Mouse (Mus musculus): Measurements from ENCODE around the gene Hdac7. TPM values are rescaled to one million over a fixed set of nuclear protein-coding genes. Genes with fewer than 3 reads are reported as not detected.

Gene Hdac7
- total RNA-seq (2014; fragmentation: Nextera tagmentation) (20.4 and 21.1 TPM in 2 replicates), total RNA-seq (2017) (3.0 and 3.9 TPM in 2 replicates), polyA plus RNA-seq (2012) (117 and 164 TPM in 2 replicates)

DNA sequence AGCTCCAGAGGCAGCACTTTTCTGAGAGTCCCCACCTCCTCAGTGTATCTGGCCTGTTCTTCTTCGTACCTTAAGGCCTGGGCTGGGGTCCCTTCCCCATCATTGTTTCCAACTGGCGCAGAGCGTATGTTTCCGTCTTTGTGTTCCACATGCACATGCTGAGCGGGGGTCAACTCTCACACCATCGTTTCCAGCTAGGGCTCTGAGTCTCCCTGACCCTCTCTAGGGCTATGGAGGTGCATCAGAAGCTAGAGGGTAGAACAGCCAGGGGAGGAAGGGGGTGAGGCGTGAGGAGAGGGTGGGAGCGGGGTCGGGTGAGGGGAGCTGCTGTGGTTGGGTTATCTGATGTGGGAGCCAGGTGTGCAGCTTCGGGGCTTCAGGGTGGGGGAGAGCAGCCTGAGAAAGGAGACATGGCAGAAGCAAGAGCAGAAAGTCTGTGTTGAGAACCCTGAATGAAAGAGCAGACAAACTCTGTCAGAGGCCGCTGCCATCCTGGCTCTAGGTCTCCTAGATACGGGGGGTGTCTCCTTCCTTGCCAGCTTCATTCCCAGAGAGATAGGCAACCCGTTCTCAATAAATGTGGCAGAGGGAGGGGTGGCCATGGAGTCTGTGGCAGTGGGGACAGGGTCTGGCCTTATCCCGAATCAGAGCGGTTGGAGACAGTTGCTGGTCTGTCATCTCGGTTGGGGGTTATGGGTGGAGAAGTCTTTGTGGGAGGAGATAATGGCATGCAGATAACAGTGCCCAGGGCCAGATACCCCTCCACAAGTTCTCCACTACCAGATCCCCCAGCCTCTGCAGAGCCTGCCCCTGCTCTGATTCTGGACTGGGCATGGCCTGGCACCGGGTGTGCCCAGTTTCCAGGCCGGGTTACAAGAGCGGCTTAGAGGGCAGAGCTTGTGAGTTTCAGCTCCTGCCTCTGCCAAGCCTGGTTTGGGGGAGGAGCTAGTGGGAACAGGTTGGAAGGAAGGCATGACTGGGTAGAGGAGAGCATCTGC lies at the start of gene Hdac7:
Gene Hdac7, minus strand, starts transcription at position 466 of the 998 bp plus-strand sequence.
- peaks cover 5% of the 10 kb centered on the region for H3K9me3 ChIP-seq (replicated peaks)
- H3K4me1 ChIP-seq (ENCODE audit: insufficient read depth, low read depth, low read length): peaks cover 98% of the 10 kb centered on the region
- TF ChIP-seq CTCF (IDR thresholded peaks at IDR 0.05; ENCODE audit: low read depth, low read length) (no peak), GATA2 (IDR thresholded peaks at IDR 0.05; ENCODE audit: borderline replicate concordance, low read depth, low read length) (no peak), TAL1 (conservative IDR thresholded peaks at IDR 0.05; ENCODE audit: low read depth, low read length) (no peak), POLR2AphosphoS5 (IDR thresholded peaks at IDR 0.05; ENCODE audit: insufficient replicate concordance, low read depth, low read length) (no peak), GATA1 (IDR thresholded peaks at IDR 0.05; ENCODE audit: borderline replicate concordance, low read length) (no peak)
- H3K27me3 ChIP-seq (ENCODE audit: insufficient read depth, low read length): no peaks in the 10 kb centered on the region
- peaks cover 33% of the 10 kb centered on the region for H3K36me3 ChIP-seq (replicated peaks)
- H3K4me3 ChIP-seq (ENCODE audit: low read depth, low read length): peak within 1 kb of the TSS; percentile 70
- DNase-seq (ENCODE audit: low spot score) (peak; percentile 63), ATAC-seq (ENCODE audit: extremely low read depth, insufficient number of reproducible peaks, low FRiP score, poor library complexity, severe bottlenecking) (peak; percentile 37)

DNA sequence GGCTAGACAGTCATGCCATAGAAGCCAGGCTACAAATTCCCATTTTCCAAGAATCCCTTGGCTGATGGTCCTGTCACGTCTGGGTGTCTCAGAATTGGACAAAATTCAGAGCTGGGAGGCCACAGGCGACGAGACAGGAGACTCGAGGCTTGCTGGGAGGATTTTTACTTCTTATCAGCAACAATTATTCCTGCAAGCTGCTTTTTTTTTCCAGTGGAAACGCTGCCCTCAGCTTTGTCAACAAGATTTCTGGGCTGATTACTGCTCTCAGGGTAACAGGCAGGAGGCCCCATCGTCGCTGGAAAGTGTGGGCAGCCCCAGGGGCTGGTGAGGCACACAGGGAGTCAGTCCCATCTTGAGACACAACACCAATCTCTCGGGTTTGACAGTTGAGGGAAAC lies 48.2 kb upstream of the Hdac7 start:
- ATAC-seq (ENCODE audit: extremely low read depth, insufficient number of reproducible peaks, low FRiP score, poor library complexity, severe bottlenecking): peak; percentile 46
- no peak for TF ChIP-seq GATA2 (IDR thresholded peaks at IDR 0.05; ENCODE audit: borderline replicate concordance, low read depth, low read length)
- TF ChIP-seq CTCF (IDR thresholded peaks at IDR 0.05; ENCODE audit: low read depth, low read length): no peak
- TF ChIP-seq POLR2AphosphoS5 (IDR thresholded peaks at IDR 0.05; ENCODE audit: insufficient replicate concordance, low read depth, low read length): no peak
- no peak for TF ChIP-seq TAL1 (conservative IDR thresholded peaks at IDR 0.05; ENCODE audit: low read depth, low read length)
- no peak for TF ChIP-seq GATA1 (IDR thresholded peaks at IDR 0.05; ENCODE audit: borderline replicate concordance, low read length)

DNA sequence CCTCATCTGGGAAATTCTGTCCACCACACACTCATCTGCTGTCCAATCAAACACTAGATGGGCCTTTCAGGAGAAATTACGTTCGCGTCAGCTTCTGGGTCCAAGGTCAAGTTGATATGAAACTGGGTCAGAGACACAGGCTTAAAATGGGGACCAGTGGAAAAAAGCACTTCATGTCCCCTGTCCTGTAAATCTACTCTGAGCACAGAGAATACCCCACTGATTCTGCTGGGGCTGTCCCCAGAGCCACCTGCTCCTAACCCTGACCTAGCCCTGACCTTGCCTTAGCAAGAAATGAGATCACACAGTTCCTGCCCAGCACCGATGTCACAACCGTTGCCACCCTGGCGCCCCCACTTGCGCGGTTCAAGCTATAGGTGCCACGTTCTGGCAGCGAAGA lies 46.1 kb upstream of the Hdac7 start:
- no peaks in the 10 kb centered on the region for H3K9me3 ChIP-seq (replicated peaks)
- ATAC-seq (ENCODE audit: extremely low read depth, insufficient number of reproducible peaks, low FRiP score, poor library complexity, severe bottlenecking): no peak
- peaks cover 10% of the 10 kb centered on the region for H3K4me1 ChIP-seq (ENCODE audit: insufficient read depth, low read depth, low read length)
- TF ChIP-seq GATA2 (IDR thresholded peaks at IDR 0.05; ENCODE audit: borderline replicate concordance, low read depth, low read length): no peak
- TF ChIP-seq CTCF (IDR thresholded peaks at IDR 0.05; ENCODE audit: low read depth, low read length): no peak
- no peak for TF ChIP-seq POLR2AphosphoS5 (IDR thresholded peaks at IDR 0.05; ENCODE audit: insufficient replicate concordance, low read depth, low read length)
- no peak for TF ChIP-seq TAL1 (conservative IDR thresholded peaks at IDR 0.05; ENCODE audit: low read depth, low read length)
- TF ChIP-seq GATA1 (IDR thresholded peaks at IDR 0.05; ENCODE audit: borderline replicate concordance, low read length): no peak
- peaks cover 36% of the 10 kb centered on the region for H3K27me3 ChIP-seq (ENCODE audit: insufficient read depth, low read length)
- no peak overlapping the region for H3K4me3 ChIP-seq (ENCODE audit: low read depth, low read length)
- H3K36me3 ChIP-seq (replicated peaks): no peaks in the 10 kb centered on the region
- DNase-seq (ENCODE audit: low spot score): no peak

More for the DNA sequence above, 48.2 kb upstream of the Hdac7 start:
- no peak overlapping the region for H3K4me3 ChIP-seq (ENCODE audit: low read depth, low read length)
- no peaks in the 10 kb centered on the region for H3K9me3 ChIP-seq (replicated peaks)
- H3K36me3 ChIP-seq (replicated peaks): no peaks in the 10 kb centered on the region
- peaks cover 42% of the 10 kb centered on the region for H3K27me3 ChIP-seq (ENCODE audit: insufficient read depth, low read length)
- DNase-seq (ENCODE audit: low spot score): no peak
- peaks cover 12% of the 10 kb centered on the region for H3K4me1 ChIP-seq (ENCODE audit: insufficient read depth, low read depth, low read length)

GRCm38 (mm10) chr15:97890017-97890416 lies 45.7 kb upstream of the Hdac7 start:
- peaks cover 36% of the 10 kb centered on the region for H3K27me3 ChIP-seq (ENCODE audit: insufficient read depth, low read length)
- no peaks in the 10 kb centered on the region for H3K36me3 ChIP-seq (replicated peaks)
- no peak for DNase-seq (ENCODE audit: low spot score)
- no peak overlapping the region for H3K4me3 ChIP-seq (ENCODE audit: low read depth, low read length)
- no peak for ATAC-seq (ENCODE audit: extremely low read depth, insufficient number of reproducible peaks, low FRiP score, poor library complexity, severe bottlenecking)
- no peaks in the 10 kb centered on the region for H3K9me3 ChIP-seq (replicated peaks)
- peaks cover 10% of the 10 kb centered on the region for H3K4me1 ChIP-seq (ENCODE audit: insufficient read depth, low read depth, low read length)
- TF ChIP-seq GATA1 (IDR thresholded peaks at IDR 0.05; ENCODE audit: borderline replicate concordance, low read length): no peak
- no peak for TF ChIP-seq GATA2 (IDR thresholded peaks at IDR 0.05; ENCODE audit: borderline replicate concordance, low read depth, low read length)
- TF ChIP-seq TAL1 (conservative IDR thresholded peaks at IDR 0.05; ENCODE audit: low read depth, low read length): no peak

DNA sequence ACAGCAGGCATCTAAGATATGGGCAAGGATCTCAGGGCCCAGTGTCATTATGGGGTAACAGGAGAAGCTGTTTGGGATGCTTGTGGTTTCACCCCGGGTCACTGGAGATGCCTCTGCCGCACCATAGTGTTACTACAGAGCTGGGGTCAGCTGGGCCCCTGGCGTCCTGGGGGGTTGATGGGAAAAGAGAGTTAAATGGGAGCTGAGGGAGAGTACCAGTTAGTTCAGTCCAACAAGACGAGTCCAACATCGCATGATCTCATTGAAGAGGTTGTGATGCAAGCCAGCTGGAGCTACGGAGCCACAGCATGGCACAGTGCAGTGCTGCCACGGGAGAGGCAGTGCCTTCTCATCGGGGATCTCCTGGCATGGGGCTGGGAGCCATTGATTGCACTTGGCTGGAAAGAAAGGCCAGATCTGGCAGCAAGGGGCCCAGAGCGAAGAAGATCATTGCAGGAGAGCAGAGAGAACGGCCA lies 43.3 kb upstream of the Hdac7 start:
- Histone ChIP-seq H3K4me1 (ENCODE audit: insufficient read depth, low read depth, low read length) (peaks cover 7% of the 10 kb centered on the region), H3K9me3 (replicated peaks) (no peaks in the 10 kb centered on the region), H3K4me3 (ENCODE audit: low read depth, low read length) (no peak overlapping the region), H3K36me3 (replicated peaks) (no peaks in the 10 kb centered on the region), H3K27me3 (ENCODE audit: insufficient read depth, low read length) (peaks cover 42% of the 10 kb centered on the region)
- no peak for DNase-seq (ENCODE audit: low spot score)
- TF ChIP-seq POLR2AphosphoS5 (IDR thresholded peaks at IDR 0.05; ENCODE audit: insufficient replicate concordance, low read depth, low read length): no peak
- TF ChIP-seq GATA2 (IDR thresholded peaks at IDR 0.05; ENCODE audit: borderline replicate concordance, low read depth, low read length): no peak
- TF ChIP-seq GATA1 (IDR thresholded peaks at IDR 0.05; ENCODE audit: borderline replicate concordance, low read length): no peak
- no peak for TF ChIP-seq TAL1 (conservative IDR thresholded peaks at IDR 0.05; ENCODE audit: low read depth, low read length)
- no peak for TF ChIP-seq CTCF (IDR thresholded peaks at IDR 0.05; ENCODE audit: low read depth, low read length)
- ATAC-seq (ENCODE audit: extremely low read depth, insufficient number of reproducible peaks, low FRiP score, poor library complexity, severe bottlenecking): no peak

- Histone ChIP-seq H3K36me3 (replicated peaks) (no peaks in the 10 kb centered on the region), H3K4me1 (ENCODE audit: insufficient read depth, low read depth, low read length) (no peaks in the 10 kb centered on the region), H3K27me3 (ENCODE audit: insufficient read depth, low read length) (peaks cover 59% of the 10 kb centered on the region), H3K9me3 (replicated peaks) (no peaks in the 10 kb centered on the region), H3K4me3 (ENCODE audit: low read depth, low read length) (no peak overlapping the region)
- ATAC-seq (ENCODE audit: extremely low read depth, insufficient number of reproducible peaks, low FRiP score, poor library complexity, severe bottlenecking) (no peak), DNase-seq (ENCODE audit: low spot score) (no peak)
- TF ChIP-seq GATA2 (IDR thresholded peaks at IDR 0.05; ENCODE audit: borderline replicate concordance, low read depth, low read length): no peak
- TF ChIP-seq TAL1 (conservative IDR thresholded peaks at IDR 0.05; ENCODE audit: low read depth, low read length): no peak
Observed at GRCm38 (mm10) chr15:97881423-97881822, 37.1 kb upstream of the Hdac7 start.
